Mouse (Mus musculus) midbrain, embryonic 15.5 days (tissue): ENCODE results near the gene Dhx32. TPM values are rescaled to one million over a fixed set of nuclear protein-coding genes. Genes with fewer than 3 reads are reported as not detected.

Source experiments
- ATAC-seq: fragments of 200-750 bp; cut with Nextera tagmentation; replicated peaks from 2 replicates; pipeline ENCODE4 v1.8.0; 2017; ENCODE audit warnings: moderate TSS enrichment
- H3K27ac ChIP-seq: fragments of 300-500 bp; sonication (generic); 2 replicates; pipeline ENCODE4 v1.5.1; 2015; ENCODE audit warnings: mild to moderate bottlenecking, inconsistent platforms
- H3K27me3 ChIP-seq: fragments of 300-500 bp; sonication (generic); replicated peaks from 2 replicates; pipeline ENCODE4 v1.6.1; 2015; ENCODE audit warnings: inconsistent platforms
- H3K36me3 ChIP-seq: fragments of 300-500 bp; sonication (generic); replicated peaks from 2 replicates; pipeline ENCODE4 v1.6.1; 2015; ENCODE audit warnings: inconsistent platforms
- H3K4me1 ChIP-seq: fragments of 300-500 bp; sonication (generic); 2 replicates; pipeline ENCODE4 v1.6.1; 2015; ENCODE audit warnings: inconsistent platforms
- H3K4me2 ChIP-seq: fragments of 300-500 bp; sonication (generic); 2 replicates; pipeline ENCODE4 v1.6.1; 2015; ENCODE audit warnings: inconsistent platforms, mild to moderate bottlenecking, moderate library complexity
- H3K4me3 ChIP-seq: fragments of 300-500 bp; sonication (generic); 2 replicates; pipeline ENCODE4 v1.5.1; 2015; ENCODE audit warnings: mild to moderate bottlenecking, inconsistent platforms
- H3K9ac ChIP-seq: fragments of 300-500 bp; sonication (generic); 2 replicates; pipeline ENCODE4 v1.6.1; 2015; ENCODE audit warnings: mild to moderate bottlenecking, inconsistent platforms
- H3K9me3 ChIP-seq: fragments of 300-500 bp; sonication (generic); 2 replicates; pipeline ENCODE4 v1.6.1; 2016; ENCODE audit warnings: inconsistent platforms
- WGBS: fragments of 180-500 bp; shearing (Covaris S2); methylation state at CpG from one replicate; pipeline ENCODE4 v1.1.7; 2015; ENCODE audit warnings: mixed read lengths; 5-methylcytosine and 5-hydroxymethylcytosine counted together
- polyA plus RNA-seq: library from polyadenylated mRNA; unstranded; fragments of >200 nt; fragmentation: Nextera tagmentation; extraction: Ambion mirVana; gene quantifications from 2 replicates; pipeline ENCODE4 v1.2.1, GENCODE M21; 2015

Dhx32 gene
- polyA plus RNA-seq, 1 experiment from 2014 or later = 42.6 TPM

- WGBS = 73% methylated on average over 9 of the region's 9 CpGs
- Histone ChIP-seq H3K4me2 (no peak overlapping the region), H3K27ac (no peak overlapping the region), H3K27me3 (no peaks in the 10 kb centered on the region), H3K4me3 (no peak overlapping the region), H3K9me3 (no peaks in the 10 kb centered on the region), H3K9ac (no peak overlapping the region), H3K4me1 (no peaks in the 10 kb centered on the region), H3K36me3 (peaks cover 15% of the 10 kb centered on the region)
- ATAC-seq = no peak
These were observed 106.5 kb downstream of the Dhx32 start for GRCm38 (mm10) chr7:133676002-133676401.

Other genes with a start within 250 kb of the Dhx32 start
- gene Tex36, start 180.6 kb downstream of the Dhx32 start, polyA plus RNA-seq = 0.18 TPM in 1 of 2 replicates, not detected in the other
- gene Edrf1, start 145.2 kb downstream of the Dhx32 start, polyA plus RNA-seq = 20.4 and 20.5 TPM in 2 replicates
- 0.14 TPM in 2 replicates for gene Mmp21, start 102.7 kb downstream of the Dhx32 start, polyA plus RNA-seq
- gene Bccip, start 73.4 kb downstream of the Dhx32 start, polyA plus RNA-seq = 91.7 and 95.6 TPM in 2 replicates
- gene Uros, start 72.7 kb downstream of the Dhx32 start, polyA plus RNA-seq = 60.4 and 62.9 TPM in 2 replicates
- 4.0 and 5.5 TPM in 2 replicates for gene Fank1, start 5.9 kb downstream of the Dhx32 start, polyA plus RNA-seq